Mouse (Mus musculus) erythroblast, embryonic 14.5 days (primary cell): ENCODE data around the gene Kank2. TPM values are rescaled to one million over a fixed set of nuclear protein-coding genes. Genes with fewer than 3 reads are reported as not detected.

Source experiments
- H3K27me3 ChIP-seq: 2 replicates; pipeline ENCODE4 v1.6.1; 2012; ENCODE audit warnings: inconsistent platforms; ENCODE audit not compliant: control insufficient read depth
- H3K36me3 ChIP-seq: 2 replicates; pipeline ENCODE4 v1.6.1; 2012; ENCODE audit warnings: mild to moderate bottlenecking, inconsistent platforms; ENCODE audit not compliant: control insufficient read depth
- H3K4me1 ChIP-seq: 2 replicates; pipeline ENCODE4 v1.6.1; 2012; ENCODE audit warnings: inconsistent platforms; ENCODE audit not compliant: control insufficient read depth
- H3K4me3 ChIP-seq: replicated peaks from 2 replicates; pipeline ENCODE3; 2012; ENCODE audit warnings: moderate library complexity, mild to moderate bottlenecking, inconsistent platforms
- H3K9me3 ChIP-seq: 2 replicates; pipeline ENCODE4 v1.6.1; 2012; ENCODE audit warnings: low read length, inconsistent platforms, mixed read lengths; ENCODE audit not compliant: control insufficient read depth
- GATA1 ChIP-seq: IDR thresholded peaks from 2 replicates; pipeline ENCODE4 v1.6.1; 2012; ENCODE audit warnings: low read length, inconsistent platforms, mixed read lengths
- TAL1 ChIP-seq: IDR thresholded peaks from 3 replicates; pipeline ENCODE4 v1.6.1; 2012; ENCODE audit warnings: low read length, inconsistent platforms, mixed read lengths
- polyA plus RNA-seq: library from polyadenylated mRNA; stranded (reverse); fragments of >175 nt; gene quantifications from 2 replicates; pipeline ENCODE4 v1.2.3, GENCODE M21; 2012

Gene Kank2
- polyA plus RNA-seq, 1 experiment, result 0.02 TPM

DNA sequence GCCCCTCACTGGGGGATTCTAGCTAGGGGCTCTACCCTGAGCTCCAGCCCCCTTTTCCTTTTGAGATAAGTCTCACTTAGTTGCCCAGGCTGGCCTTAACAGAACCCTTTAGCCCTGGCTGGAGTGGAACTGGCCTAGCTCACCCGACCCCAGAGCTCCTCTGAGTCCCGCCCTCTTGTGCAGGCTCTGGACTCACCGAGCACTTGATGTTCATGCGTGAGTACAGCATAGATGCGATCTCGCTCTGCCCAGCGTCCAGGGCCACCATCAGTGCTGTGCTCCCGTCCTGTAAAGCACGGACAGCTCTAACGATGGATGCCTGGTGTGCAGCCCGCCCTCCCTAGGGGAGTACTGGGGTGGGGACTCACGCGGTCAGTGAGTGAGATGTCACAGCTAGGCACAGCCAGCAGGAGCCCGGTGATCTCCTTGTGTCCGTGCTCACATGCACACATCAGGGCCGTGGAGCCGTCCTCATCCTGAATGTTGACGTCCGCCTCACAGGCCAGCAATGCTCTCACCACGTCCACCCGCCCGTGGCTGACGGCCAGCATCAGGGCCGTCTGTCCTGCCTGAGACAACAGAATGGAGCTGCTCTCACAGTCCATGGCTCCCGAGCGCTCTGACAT lies 28.9 kb downstream of the Kank2 start:
- Histone ChIP-seq H3K9me3 (no peaks in the 10 kb centered on the region), H3K4me3 (no peak overlapping the region), H3K4me1 (no peaks in the 10 kb centered on the region; the same call in 1 of the 2 replicates), H3K27me3 (no peaks in the 10 kb centered on the region), H3K36me3 (peaks cover 21% of the 10 kb centered on the region)
- TF ChIP-seq TAL1 (no peak), GATA1 (no peak)

DNA sequence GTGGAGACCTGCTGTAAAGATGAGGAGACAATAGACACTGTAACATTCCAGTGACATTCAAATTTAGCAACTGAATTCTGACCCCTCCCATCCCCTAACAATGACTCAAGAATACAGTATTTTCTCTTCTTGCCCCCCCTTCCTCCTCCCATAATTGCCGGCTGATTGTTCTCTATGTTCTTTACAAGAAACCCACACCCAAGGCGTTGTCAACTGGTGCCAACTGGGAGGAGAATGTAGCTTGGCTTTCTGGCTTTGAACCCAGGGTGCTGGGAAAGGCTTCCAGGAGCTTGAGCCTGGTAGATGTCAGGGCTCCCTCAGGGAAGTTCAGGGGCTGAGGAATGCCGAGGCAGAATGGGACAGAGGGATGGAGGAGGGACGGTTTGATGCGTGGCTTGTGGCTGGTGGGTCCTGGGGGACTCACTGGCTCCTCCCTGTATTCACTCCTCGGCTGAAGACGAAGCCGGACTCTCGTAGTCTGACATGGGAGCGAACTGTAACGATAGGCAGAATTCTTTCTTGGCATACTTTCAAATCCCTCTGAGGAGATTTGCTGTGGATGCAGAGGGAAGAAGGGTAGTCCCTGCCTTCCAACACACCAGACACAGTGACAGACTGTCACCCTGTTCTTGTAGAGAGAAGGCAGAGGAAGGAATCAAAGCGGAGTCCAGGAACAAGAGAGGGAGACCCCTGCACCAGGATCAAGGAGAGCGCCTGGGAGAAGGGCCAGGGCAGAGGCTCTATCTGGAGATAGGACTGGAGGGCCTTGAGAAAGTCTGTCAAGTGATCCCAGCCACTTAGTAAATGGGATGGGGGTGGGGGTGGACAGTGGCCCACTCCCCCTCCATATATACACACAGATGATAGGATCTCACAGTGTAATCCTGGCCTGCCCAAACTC lies 29.8 kb downstream of the Kank2 start:
- no peaks in the 10 kb centered on the region for H3K9me3 ChIP-seq
- no peak overlapping the region for H3K4me3 ChIP-seq
- no peaks in the 10 kb centered on the region for H3K27me3 ChIP-seq
- no peak for TF ChIP-seq TAL1
- TF ChIP-seq GATA1, result no peak
- peaks cover 13% of the 10 kb centered on the region for H3K36me3 ChIP-seq
- H3K4me1 ChIP-seq, result no peaks in the 10 kb centered on the region; the same call in 1 of the 2 replicates

DNA sequence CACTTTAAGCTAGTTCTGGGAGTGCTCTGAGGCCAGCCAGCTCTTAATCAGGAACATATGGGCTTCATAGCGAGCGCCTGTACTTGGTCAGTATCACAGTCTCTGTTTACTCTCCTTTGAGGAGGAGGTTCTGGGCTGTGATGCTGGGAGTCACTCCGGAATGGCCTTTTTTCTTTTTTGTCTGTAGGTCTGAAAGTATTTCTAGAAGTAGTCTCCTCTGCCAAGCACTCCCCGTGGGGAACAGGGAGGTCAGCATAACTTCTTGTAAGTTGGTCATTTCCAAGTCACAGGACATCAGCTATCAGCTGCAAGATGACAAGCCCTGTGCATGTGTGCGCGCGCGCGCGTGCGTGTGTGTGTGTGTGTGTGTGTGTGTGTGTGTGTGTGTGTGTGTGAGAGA lies 30.6 kb downstream of the Kank2 start:
- H3K36me3 ChIP-seq, result peaks cover 13% of the 10 kb centered on the region
- no peak for TF ChIP-seq GATA1
- TF ChIP-seq TAL1, result no peak
- no peaks in the 10 kb centered on the region for H3K27me3 ChIP-seq
- H3K4me3 ChIP-seq, result no peak overlapping the region
- H3K9me3 ChIP-seq, result no peaks in the 10 kb centered on the region
- no peaks in the 10 kb centered on the region; the same call in 1 of the 2 replicates for H3K4me1 ChIP-seq

DNA sequence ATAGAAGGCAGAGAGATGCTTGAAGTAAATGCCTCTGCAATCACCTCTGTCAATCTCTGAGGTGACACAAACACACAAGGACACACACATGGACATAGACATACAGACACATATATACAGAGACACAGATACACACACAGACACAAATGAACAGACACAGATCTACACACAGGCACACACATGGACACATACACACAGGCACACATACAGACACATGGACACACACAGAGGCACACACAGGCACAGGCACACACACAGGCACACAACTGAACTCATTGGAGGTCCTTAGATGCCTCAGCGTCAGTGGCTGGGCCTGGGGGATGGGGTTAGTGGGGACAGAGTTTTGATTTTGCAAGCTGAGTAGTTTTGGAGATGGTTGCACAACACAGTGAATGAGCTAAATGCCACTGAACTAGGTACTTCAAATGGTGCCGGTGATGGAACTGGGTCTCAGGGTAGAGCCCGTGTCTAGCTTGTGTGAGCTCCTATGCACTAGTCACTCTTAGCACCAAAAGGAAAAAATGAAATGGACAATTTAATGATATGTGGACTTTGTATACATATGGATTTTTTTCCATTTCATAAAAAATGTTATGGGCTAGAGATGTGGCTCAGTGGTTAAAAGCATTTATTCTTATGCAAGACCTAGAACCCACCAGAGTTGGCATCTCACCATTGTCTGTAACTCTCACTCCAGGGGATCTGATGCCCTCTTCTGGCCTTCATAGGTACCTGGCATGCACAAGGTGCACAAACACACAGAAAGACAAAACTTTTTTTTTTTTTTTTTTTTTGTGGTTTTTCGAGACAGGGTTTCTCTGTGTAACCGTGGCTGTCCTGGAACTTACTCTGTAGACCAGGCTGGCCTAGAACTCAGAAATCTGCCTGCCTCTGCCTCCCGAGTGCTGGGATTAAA lies 34.2 kb downstream of the Kank2 start:
- TF ChIP-seq TAL1 (no peak), GATA1 (no peak)
- H3K4me1 ChIP-seq, result peaks cover 17% of the 10 kb centered on the region
- no peaks in the 10 kb centered on the region for H3K27me3 ChIP-seq
- no peaks in the 10 kb centered on the region; the same call in 1 of the 2 replicates for H3K36me3 ChIP-seq
- no peaks in the 10 kb centered on the region for H3K9me3 ChIP-seq
- no peak overlapping the region for H3K4me3 ChIP-seq

DNA sequence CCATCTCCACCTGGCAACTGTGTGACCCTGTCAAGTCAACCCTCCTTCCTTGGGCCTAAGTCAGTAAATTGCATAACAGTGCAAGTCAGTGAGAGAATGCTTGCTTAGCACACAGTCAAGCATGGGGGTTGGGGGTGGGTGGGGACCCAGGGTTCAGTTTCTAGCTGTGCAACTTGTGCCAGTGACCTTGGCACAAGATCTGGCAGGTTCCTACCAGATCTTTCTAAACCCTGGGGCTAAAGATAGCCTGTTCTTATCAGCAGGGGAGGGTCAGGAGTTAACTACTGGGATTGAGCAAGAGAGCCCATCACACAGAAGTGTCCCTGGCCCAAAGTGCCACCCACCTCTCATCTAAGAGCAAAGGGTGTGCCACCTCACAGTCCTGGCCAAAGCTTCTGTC lies 36.4 kb downstream of the Kank2 start:
- H3K36me3 ChIP-seq, result peaks cover 21% of the 10 kb centered on the region
- no peaks in the 10 kb centered on the region for H3K9me3 ChIP-seq
- no peak for TF ChIP-seq TAL1
- no peak for TF ChIP-seq GATA1

DNA sequence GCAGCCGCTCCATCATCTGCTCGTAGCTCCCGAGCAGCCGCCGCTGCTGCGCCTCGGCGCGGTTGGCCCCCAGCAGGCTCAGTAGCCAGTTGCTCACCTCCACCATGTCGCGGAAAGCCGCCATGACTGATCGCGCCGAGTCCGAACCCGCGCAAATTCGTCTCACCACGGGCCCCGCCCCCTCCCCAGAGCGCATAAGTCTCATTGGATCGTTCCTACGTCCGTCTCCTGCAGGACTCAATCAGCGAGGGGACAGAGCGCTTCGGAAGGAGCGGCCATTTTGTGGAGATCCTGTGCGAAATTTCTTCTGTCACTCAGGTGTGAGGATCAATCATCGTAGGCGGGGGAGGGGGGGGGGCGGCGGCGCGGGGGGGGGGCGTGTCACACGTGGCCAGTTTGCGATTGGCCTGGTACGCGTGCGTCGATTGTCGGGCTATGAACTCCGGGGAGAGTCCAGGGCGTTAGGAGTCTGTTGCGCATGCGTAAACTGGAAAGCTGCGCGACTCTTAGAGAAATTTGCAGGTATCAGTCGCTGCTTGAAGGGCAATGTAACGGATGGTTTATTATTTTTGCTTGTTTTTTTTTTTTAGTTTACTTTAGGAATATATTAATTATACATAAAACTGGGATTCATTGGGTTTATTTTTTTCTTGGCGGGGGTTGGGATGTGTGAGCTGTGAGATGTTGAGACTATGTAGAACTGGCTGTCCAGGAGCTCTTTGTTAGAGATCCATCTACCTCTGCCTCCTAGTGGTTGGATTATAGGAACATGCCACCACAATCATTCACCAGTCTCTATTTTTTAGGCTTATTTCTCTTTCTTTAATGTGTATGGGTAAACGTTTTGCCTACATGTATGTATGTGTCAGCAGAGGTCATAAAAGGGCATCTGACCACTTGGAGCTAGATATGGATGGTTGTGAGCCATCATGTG lies 38.1 kb downstream of the Kank2 start, which contains the start of gene Spc24:
Gene Spc24, minus strand, starts transcription at position 149 of the 934 bp plus-strand sequence.
- no peaks in the 10 kb centered on the region for H3K9me3 ChIP-seq
- no peaks in the 10 kb centered on the region for H3K27me3 ChIP-seq
- peak within 1 kb of the TSS; percentile 70 for H3K4me3 ChIP-seq
- H3K4me1 ChIP-seq, result peaks cover 45% of the 10 kb centered on the region
- peaks cover 36% of the 10 kb centered on the region for H3K36me3 ChIP-seq
- TF ChIP-seq TAL1 (no peak), GATA1 (no peak)

More for the DNA sequence above, 36.4 kb downstream of the Kank2 start:
- Histone ChIP-seq H3K4me3 (no peak overlapping the region), H3K4me1 (peaks cover 38% of the 10 kb centered on the region), H3K27me3 (no peaks in the 10 kb centered on the region)

DNA sequence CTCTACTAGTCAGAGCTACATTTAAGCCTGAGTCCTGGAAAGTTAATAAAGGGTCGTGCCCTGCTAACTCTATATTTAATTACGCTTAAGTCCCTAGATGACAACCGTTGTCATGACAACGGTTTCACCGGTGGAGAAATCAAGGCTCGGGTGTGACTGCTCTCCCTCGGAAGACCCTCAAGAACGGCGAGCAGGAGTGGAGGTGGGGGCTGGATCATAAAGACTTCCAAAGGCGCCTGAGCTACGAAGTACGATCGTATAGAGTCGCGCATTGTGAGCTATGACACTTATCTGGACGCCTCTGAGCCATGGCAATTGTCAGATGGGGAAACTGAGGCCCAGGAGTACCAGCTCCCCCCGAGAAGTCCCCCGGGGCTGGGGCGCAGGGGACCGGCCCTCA lies 38.8 kb downstream of the Kank2 start:
- peaks cover 45% of the 10 kb centered on the region for H3K4me1 ChIP-seq
- peak overlapping the region; percentile 70 for H3K4me3 ChIP-seq
- H3K9me3 ChIP-seq, result no peaks in the 10 kb centered on the region
- peaks cover 41% of the 10 kb centered on the region for H3K36me3 ChIP-seq
- H3K27me3 ChIP-seq, result no peaks in the 10 kb centered on the region
- TF ChIP-seq TAL1 (no peak), GATA1 (no peak)
